Mouse (Mus musculus) MEL (cell line): ENCODE measurements around the gene Spaca6. TPM values are rescaled to one million over a fixed set of nuclear protein-coding genes. Genes with fewer than 3 reads are reported as not detected.

ENCODE experiments used
- DNase-seq: peaks from one replicate; pipeline ENCODE4 v3.0.0; 2011; ENCODE audit warnings: low read depth, low spot score
- H3K27ac ChIP-seq: 2 replicates; pipeline ENCODE4 v1.5.1; 2012; ENCODE audit warnings: low read depth, mild to moderate bottlenecking, control low read depth, low read length, moderate library complexity; ENCODE audit not compliant: control insufficient read depth
- H3K27me3 ChIP-seq, 2 experiments: fragments of 150-350 bp in 1 of 2; sonication (generic) in 1 of 2; 2 replicates each; pipeline ENCODE4 v1.6.1; 2012; ENCODE audit warnings: low read length in 2 of 2, mild to moderate bottlenecking in 2 of 2, improper control_type of control experiment in 1 of 2, moderate library complexity in 1 of 2; ENCODE audit not compliant: insufficient read depth in 2 of 2, control insufficient read depth in 1 of 2
- H3K36me3 ChIP-seq, 2 experiments: 2 replicates each; pipeline ENCODE4 v1.6.1; 2012 to 2014; ENCODE audit warnings: low read length in 2 of 2, improper control_type of control experiment in 1 of 2, inconsistent platforms in 1 of 2, mild to moderate bottlenecking in 1 of 2; ENCODE audit not compliant: insufficient read depth in 2 of 2, control insufficient read depth in 1 of 2
- H3K4me1 ChIP-seq, 2 experiments: fragments of 150-350 bp in 1 of 2; sonication (generic) in 1 of 2; 2 replicates each; pipeline ENCODE4 v1.6.1; 2012; ENCODE audit warnings: low read length in 2 of 2, improper control_type of control experiment in 1 of 2, mild to moderate bottlenecking in 1 of 2; ENCODE audit not compliant: insufficient read depth in 2 of 2, control insufficient read depth in 1 of 2
- H3K4me3 ChIP-seq, 2 experiments: fragments of 150-350 bp in 1 of 2; sonication (generic) in 1 of 2; 2 replicates each; pipeline ENCODE4 v1.5.1; 2012; ENCODE audit warnings: low read depth in 2 of 2, low read length in 2 of 2, mild to moderate bottlenecking in 2 of 2, moderate library complexity in 2 of 2, control low read depth in 1 of 2, improper control_type of control experiment in 1 of 2; ENCODE audit not compliant: control insufficient read depth in 1 of 2, insufficient read depth in 1 of 2
- H3K79me2 ChIP-seq: 2 replicates; pipeline ENCODE4 v1.6.1; 2012; ENCODE audit warnings: mild to moderate bottlenecking, low read length, moderate library complexity; ENCODE audit not compliant: control insufficient read depth, poor library complexity, insufficient read depth
- H3K9ac ChIP-seq: 2 replicates; pipeline ENCODE4 v1.6.1; 2012; ENCODE audit warnings: low read depth, mild to moderate bottlenecking, control low read depth, low read length, moderate library complexity; ENCODE audit not compliant: control insufficient read depth, poor library complexity, severe bottlenecking
- H3K9me3 ChIP-seq: fragments of 150-350 bp; sonication (generic); replicated peaks from 2 replicates; pipeline ENCODE4 v1.6.1; 2012; ENCODE audit warnings: mild to moderate bottlenecking, low read length, improper control_type of control experiment, moderate library complexity; ENCODE audit not compliant: insufficient read depth
- CHD1 ChIP-seq: IDR thresholded peaks from 2 replicates; pipeline ENCODE4 v1.6.1; 2012; ENCODE audit warnings: low read depth, mild to moderate bottlenecking, inconsistent platforms, low read length, improper control_type of control experiment
- CTCF ChIP-seq, 3 experiments: IDR thresholded peaks in 2 of 3; conservative IDR thresholded peaks in 1 of 3; 2 replicates each; pipeline ENCODE4 v1.5.1; 2011 to 2012; ENCODE audit warnings: low read length in 3 of 3, low read depth in 2 of 3, mild to moderate bottlenecking in 2 of 3, improper control_type of control experiment in 1 of 3, inconsistent platforms in 1 of 3, mixed read lengths in 1 of 3, moderate library complexity in 1 of 3; ENCODE audit not compliant: control insufficient read depth in 1 of 3, insufficient read depth in 1 of 3, poor library complexity in 1 of 3, severe bottlenecking in 1 of 3
- E2F4 ChIP-seq: IDR thresholded peaks from 2 replicates; pipeline ENCODE4 v1.6.1; 2011; ENCODE audit warnings: low read depth, low read length, improper control_type of control experiment, borderline replicate concordance
- JUND ChIP-seq: IDR thresholded peaks from 2 replicates; pipeline ENCODE4 v1.6.1; 2011; ENCODE audit warnings: low read depth, mild to moderate bottlenecking, improper control_type of control experiment, low read length
- MAX ChIP-seq: IDR thresholded peaks from 2 replicates; pipeline ENCODE4 v1.6.1; 2011; ENCODE audit warnings: low read length, improper control_type of control experiment
- MYC ChIP-seq: IDR thresholded peaks from 2 replicates; pipeline ENCODE4 v1.6.1; 2011; ENCODE audit warnings: low read depth, mild to moderate bottlenecking, low read length, improper control_type of control experiment, moderate library complexity
- NRF1 ChIP-seq: IDR thresholded peaks from 2 replicates; pipeline ENCODE4 v1.6.1; 2014; ENCODE audit warnings: low read depth, mild to moderate bottlenecking, inconsistent platforms, low read length, improper control_type of control experiment, moderate library complexity; ENCODE audit not compliant: poor library complexity, insufficient read depth, severe bottlenecking
- POLR2A ChIP-seq, 2 experiments: IDR thresholded peaks; 2 replicates each; pipeline ENCODE4 v1.6.1; 2011 to 2012; ENCODE audit warnings: low read length in 2 of 2, mild to moderate bottlenecking in 2 of 2, control low read depth in 1 of 2, improper control_type of control experiment in 1 of 2, low read depth in 1 of 2, moderate library complexity in 1 of 2; ENCODE audit not compliant: control insufficient read depth in 1 of 2, insufficient read depth in 1 of 2, poor library complexity in 1 of 2
- POLR2AphosphoS5 ChIP-seq: IDR thresholded peaks from 2 replicates; pipeline ENCODE4 v1.6.1; 2012; ENCODE audit warnings: low read depth, borderline replicate concordance, mild to moderate bottlenecking, inconsistent platforms, low read length, moderate library complexity, mixed read lengths
- RAD21 ChIP-seq: IDR thresholded peaks from 2 replicates; pipeline ENCODE4 v1.6.1; 2011; ENCODE audit warnings: mild to moderate bottlenecking, low read depth, low read length, improper control_type of control experiment
- SIN3A ChIP-seq: IDR thresholded peaks from 2 replicates; pipeline ENCODE4 v1.6.1; 2012; ENCODE audit warnings: low read length, improper control_type of control experiment, inconsistent platforms
- TBP ChIP-seq: IDR thresholded peaks from 2 replicates; pipeline ENCODE4 v1.8.0; 2011; ENCODE audit warnings: low read depth, low read length, improper control_type of control experiment
- TCF12 ChIP-seq: IDR thresholded peaks from 2 replicates; pipeline ENCODE4 v1.6.1; 2014; ENCODE audit warnings: low read depth, mild to moderate bottlenecking, inconsistent platforms, low read length, improper control_type of control experiment, moderate library complexity
- UBTF ChIP-seq: IDR thresholded peaks from 2 replicates; pipeline ENCODE4 v1.6.1; 2012; ENCODE audit warnings: low read depth, mild to moderate bottlenecking, inconsistent platforms, low read length, improper control_type of control experiment, moderate library complexity, borderline replicate concordance; ENCODE audit not compliant: insufficient read depth
- USF1 ChIP-seq: IDR thresholded peaks from 2 replicates; pipeline ENCODE4 v1.6.1; 2014; ENCODE audit warnings: low read depth, mild to moderate bottlenecking, inconsistent platforms, low read length, improper control_type of control experiment, moderate library complexity
- USF2 ChIP-seq, 2 experiments: IDR thresholded peaks; 2 replicates each; pipeline ENCODE4 v1.6.1; 2011 to 2012; ENCODE audit warnings: improper control_type of control experiment in 2 of 2, low read length in 2 of 2, borderline replicate concordance in 1 of 2, inconsistent platforms in 1 of 2, low read depth in 1 of 2, mild to moderate bottlenecking in 1 of 2; ENCODE audit not compliant: insufficient read depth in 1 of 2
- ZKSCAN1 ChIP-seq: IDR thresholded peaks from 2 replicates; pipeline ENCODE4 v1.6.1; 2012; ENCODE audit warnings: low read depth, mild to moderate bottlenecking, inconsistent platforms, low read length, improper control_type of control experiment, moderate library complexity
- polyA plus RNA-seq, 2 experiments: library from polyadenylated mRNA; stranded (reverse) in 1 of 2; unstranded in 1 of 2; fragments of >175 nt in 1 of 2; fragments of >200 nt in 1 of 2; gene quantifications; 2 replicates each; pipeline versions ENCODE4 v1.2.1 to v1.2.4; 2012; ENCODE audit warnings: low replicate concordance in 2 of 2, low read depth in 1 of 2; ENCODE audit not compliant: insufficient read length in 2 of 2, insufficient read depth in 1 of 2, missing spikeins in 1 of 2
- total RNA-seq: library from RNA; depleted of rRNA; stranded (reverse); fragments of 300-350 nt; gene quantifications from 2 replicates; pipeline ENCODE4 v1.2.3, GENCODE M21; 2012

Spaca6 gene
- total and polyA plus RNA-seq, 3 experiments = 1.0 to 6.4 TPM; not detected in 1

- no peak for DNase-seq
- H3K9ac ChIP-seq = no peak overlapping the region
- H3K4me1 ChIP-seq = 0 out of 4 replicates have a peak, but pooled peaks cover 0 to 4% of the 10 kb centered on the region in 2 experiments
- H3K79me2 ChIP-seq = peaks cover 6% of the 10 kb centered on the region
- H3K9me3 ChIP-seq = no peaks in the 10 kb centered on the region
- H3K27ac ChIP-seq = no peak overlapping the region
- no peak overlapping the region for H3K4me3 ChIP-seq
- no peaks in the 10 kb centered on the region for H3K27me3 ChIP-seq
- TF ChIP-seq MAX = no peak
- TF ChIP-seq ZKSCAN1 = no peak
- no peak for TF ChIP-seq USF1
- TF ChIP-seq NRF1 = no peak
- H3K36me3 ChIP-seq = peaks cover 0 to 7% of the 10 kb centered on the region in 2 experiments; a peak in 2 of 4 replicates
Measured at GRCm38 (mm10) chr17:17836101-17836500, 9.1 kb downstream of the Spaca6 start.

- no peak for TF ChIP-seq POLR2AphosphoS5
- no peak for TF ChIP-seq ZKSCAN1
- no peak for TF ChIP-seq USF2 (IDR thresholded peaks at IDR 0.05; ENCODE audit: borderline replicate concordance in 1 of 2, insufficient read depth in 1 of 2, low read depth in 1 of 2, low read length in 2 of 2)
- no peak for TF ChIP-seq JUND
- no peak for TF ChIP-seq TBP
- TF ChIP-seq CHD1 = no peak
- TF ChIP-seq NRF1 = no peak
- no peak for TF ChIP-seq SIN3A
- TF ChIP-seq MAX = no peak
- TF ChIP-seq TCF12 = no peak
- no peak for TF ChIP-seq POLR2A (IDR thresholded peaks at IDR 0.05; ENCODE audit: control insufficient read depth in 1 of 2, insufficient read depth in 1 of 2, low read depth in 1 of 2, low read length in 2 of 2, poor library complexity in 1 of 2)
- TF ChIP-seq RAD21 = no peak
- TF ChIP-seq CTCF (IDR thresholded peaks at IDR 0.05 in 2 of 3, conservative IDR thresholded peaks at IDR 0.05 in 1 of 3; ENCODE audit: control insufficient read depth in 1 of 3, insufficient read depth in 1 of 3, low read depth in 2 of 3, low read length in 3 of 3, poor library complexity in 1 of 3, severe bottlenecking in 1 of 3) = no peak
- TF ChIP-seq UBTF = no peak
- no peak for TF ChIP-seq E2F4
- no peak for TF ChIP-seq MYC
- Histone ChIP-seq H3K9me3 (no peaks in the 10 kb centered on the region), H3K79me2 (peaks cover 6% of the 10 kb centered on the region), H3K4me3 (peak overlapping the region; percentile 68 to 89), H3K27me3 (no peaks in the 10 kb centered on the region), H3K36me3 (peaks cover 0 to 7% of the 10 kb centered on the region in 2 experiments; a peak in 2 of 4 replicates), H3K27ac (peak overlapping the region; percentile 10), H3K4me1 (0 out of 4 replicates have a peak, but pooled peaks cover 0 to 4% of the 10 kb centered on the region in 2 experiments), H3K9ac (peak overlapping the region; percentile 85)
- no peak for DNase-seq
Measured at GRCm38 (mm10) chr17:17837426-17837825, 10.5 kb downstream of the Spaca6 start.
